Comparison of ENCODE assay signal across 28 mouse cellular contexts in genomic region chr1:25242436-25242835, GRCm38 (mm10).
"Had no signal": no experiment of that assay in that cellular context is flagged by ENCODE, and none has a peak within 500 bp of the region (broad histone marks: within the 10 kb centered on the region; RNA-seq: fewer than 3 reads in every experiment).

No protein-coding gene starts in this region.

- H3K4me2 ChIP-seq: heart, embryonic 13.5 days; heart, embryonic 15.5 days; hindbrain, embryonic 13.5 days; hindbrain, embryonic 15.5 days; kidney, embryonic 15.5 days; limb, embryonic 12.5 days; liver, embryonic 11.5 days; liver, embryonic 13.5 days; liver, embryonic 15.5 days had no signal

- H3K9me3 ChIP-seq: heart, embryonic 10.5 days; heart, embryonic 13.5 days; heart, embryonic 15.5 days; hindbrain, embryonic 13.5 days; hindbrain, embryonic 15.5 days; kidney, embryonic 15.5 days; limb, embryonic 10.5 days; limb, embryonic 12.5 days; liver, embryonic 13.5 days; liver, embryonic 15.5 days had no signal

- H3K27ac ChIP-seq: gastrocnemius, adult 2 months; heart, embryonic 10.5 days; heart, embryonic 13.5 days; heart, embryonic 15.5 days; hindbrain, embryonic 13.5 days; hindbrain, embryonic 15.5 days; hindbrain, postnatal 0 days; kidney, embryonic 15.5 days; kidney, postnatal 0 days; left cerebral cortex, adult 2 months; limb, embryonic 10.5 days; limb, embryonic 12.5 days; liver, embryonic 13.5 days; liver, embryonic 15.5 days had no signal

- ATAC-seq: hindbrain, postnatal 0 days; intestine, embryonic 16.5 days; liver, postnatal 0 days had no signal

- H3K27me3 ChIP-seq: heart, embryonic 13.5 days; heart, embryonic 15.5 days; hindbrain, embryonic 13.5 days; hindbrain, embryonic 15.5 days; kidney, embryonic 15.5 days; limb, embryonic 12.5 days; liver, embryonic 13.5 days; liver, embryonic 15.5 days had no signal

- H3K36me3 ChIP-seq: heart, embryonic 10.5 days; heart, embryonic 13.5 days; heart, embryonic 15.5 days; hindbrain, embryonic 13.5 days; hindbrain, embryonic 15.5 days; kidney, embryonic 15.5 days; limb, embryonic 10.5 days; limb, embryonic 12.5 days; liver, embryonic 13.5 days; liver, embryonic 15.5 days had no signal

- H3K9ac ChIP-seq: heart, embryonic 13.5 days; heart, embryonic 15.5 days; hindbrain, embryonic 13.5 days; hindbrain, embryonic 15.5 days; kidney, embryonic 15.5 days; limb, embryonic 12.5 days; liver, embryonic 13.5 days; liver, embryonic 15.5 days; liver, postnatal 0 days had no signal

- H3K4me3 ChIP-seq: gastrocnemius, adult 2 months; heart, embryonic 10.5 days; heart, embryonic 13.5 days; heart, embryonic 15.5 days; hindbrain, embryonic 13.5 days; hindbrain, embryonic 15.5 days; kidney, embryonic 15.5 days; left cerebral cortex, adult 2 months; limb, embryonic 10.5 days; limb, embryonic 12.5 days; liver, embryonic 13.5 days; liver, embryonic 15.5 days had no signal

- DNase-seq: gastrocnemius, adult 2 months; gastrocnemius, postnatal 10 days; gastrocnemius, postnatal 25 days; heart, adult 18-20 months; heart, postnatal 14 days; heart, postnatal 36 days; kidney, adult 11 months; kidney, adult 2 months; kidney, adult 9 months; kidney, postnatal 14 days; kidney, postnatal 4 days; liver; liver, embryonic 13.5 days; liver, postnatal 0 days had no signal

- H3K4me1 ChIP-seq: heart, embryonic 10.5 days; heart, embryonic 13.5 days; heart, embryonic 15.5 days; hindbrain, embryonic 13.5 days; hindbrain, embryonic 15.5 days; kidney, embryonic 15.5 days; limb, embryonic 10.5 days; limb, embryonic 12.5 days; liver, embryonic 13.5 days; liver, embryonic 15.5 days had no signal
